In genomic region chr11:102930672-102931071, GRCm38 (mm10) we compare ENCODE assay signal across 22 mouse cellular contexts. TPM values are rescaled to one million over a fixed set of nuclear protein-coding genes. Genes with fewer than 3 reads are reported as not detected.
"Had no signal": no experiment of that assay in that cellular context is flagged by ENCODE, and none has a peak within 500 bp of the region (broad histone marks: within the 10 kb centered on the region; RNA-seq: fewer than 3 reads in every experiment).

No protein-coding gene starts in this region.

- DNase-seq: kidney, adult 8-10 months; kidney, postnatal 10 days; kidney, postnatal 36 days; liver; lung, adult 18-20 months; lung, postnatal 10 days; lung, postnatal 36 days; retina, postnatal 1 day; right cerebral cortex, postnatal 25 days; spleen, adult 18-20 months; thymus, postnatal 36 days had no signal

- H3K4me2 ChIP-seq: kidney, embryonic 15.5 days; limb, embryonic 13.5 days; liver, embryonic 12.5 days; liver, embryonic 15.5 days; lung, embryonic 15.5 days; midbrain, embryonic 12.5 days; midbrain, embryonic 15.5 days; neural tube, embryonic 12.5 days; neural tube, embryonic 15.5 days; stomach, embryonic 15.5 days had no signal

- H3K9me3 ChIP-seq: kidney, embryonic 15.5 days; limb, embryonic 10.5 days; limb, embryonic 13.5 days; liver, embryonic 12.5 days; liver, embryonic 15.5 days; lung, embryonic 15.5 days; midbrain, embryonic 12.5 days; midbrain, embryonic 15.5 days; neural tube, embryonic 12.5 days; neural tube, embryonic 15.5 days; stomach, embryonic 15.5 days had no signal

- H3K9ac ChIP-seq: kidney, embryonic 15.5 days; limb, embryonic 13.5 days; liver, embryonic 12.5 days; liver, embryonic 15.5 days; lung, embryonic 15.5 days; midbrain, embryonic 12.5 days; midbrain, embryonic 15.5 days; neural tube, embryonic 12.5 days; neural tube, embryonic 15.5 days; stomach, embryonic 15.5 days had no signal

- ATAC-seq: liver, embryonic 12.5 days; midbrain, embryonic 15.5 days had no signal

- H3K27ac ChIP-seq: kidney, embryonic 15.5 days; limb, embryonic 10.5 days; limb, embryonic 13.5 days; liver, embryonic 12.5 days; liver, embryonic 15.5 days; lung, embryonic 15.5 days; midbrain, embryonic 12.5 days; midbrain, embryonic 15.5 days; neural tube, embryonic 12.5 days; neural tube, embryonic 15.5 days; stomach, embryonic 15.5 days had no signal

- H3K27me3 ChIP-seq: limb, embryonic 13.5 days; midbrain, embryonic 12.5 days; midbrain, embryonic 15.5 days; stomach, embryonic 15.5 days had no signal

- H3K4me1 ChIP-seq: lung, embryonic 15.5 days; midbrain, embryonic 12.5 days; midbrain, embryonic 15.5 days; neural tube, embryonic 12.5 days; neural tube, embryonic 15.5 days; stomach, embryonic 15.5 days had no signal

- H3K4me3 ChIP-seq: kidney, embryonic 15.5 days; limb, embryonic 10.5 days; limb, embryonic 13.5 days; liver, embryonic 12.5 days; liver, embryonic 15.5 days; lung, embryonic 15.5 days; midbrain, embryonic 12.5 days; midbrain, embryonic 15.5 days; neural tube, embryonic 12.5 days; neural tube, embryonic 15.5 days; stomach, embryonic 15.5 days had no signal

- H3K36me3 ChIP-seq: kidney, embryonic 15.5 days; limb, embryonic 10.5 days; limb, embryonic 13.5 days; liver, embryonic 12.5 days; liver, embryonic 15.5 days; lung, embryonic 15.5 days; midbrain, embryonic 12.5 days; midbrain, embryonic 15.5 days; neural tube, embryonic 12.5 days; neural tube, embryonic 15.5 days; stomach, embryonic 15.5 days had no signal

RNA-seq across cellular contexts. Expression of gene Gfap, which starts 30.0 kb away (rescaled TPM):
- polyA plus RNA-seq: midbrain, embryonic 12.5 days had no signal

RNA-seq across cellular contexts. Expression of gene Fam187a, which starts 45.7 kb away (rescaled TPM):
- polyA plus RNA-seq: kidney, embryonic 15.5 days; limb, embryonic 10.5 days; limb, embryonic 13.5 days; liver, embryonic 12.5 days; liver, embryonic 15.5 days; lung, embryonic 15.5 days; midbrain, embryonic 12.5 days; midbrain, embryonic 15.5 days; neural tube, embryonic 12.5 days; neural tube, embryonic 15.5 days; stomach, embryonic 15.5 days had no signal
